Mouse (Mus musculus): Measurements from ENCODE around the gene Mgl2. TPM values are rescaled to one million over a fixed set of nuclear protein-coding genes. Genes with fewer than 3 reads are reported as not detected.
"Not testable (repeated sequence)": the region's sequence is repeated elsewhere in the genome, so short reads cannot be mapped to it uniquely, and the experiment has no call there.

Mgl2 gene
- polyA plus RNA-seq, 1 experiment = 6.8 TPM

GRCm38 (mm10) chr11:70099809-70100208 is 30.3 kb upstream of the Mgl2 start:
- 93% methylated on average over 2 of the region's 2 CpGs for WGBS
- H3K27me3 ChIP-seq (ENCODE audit: control insufficient read depth, insufficient read depth, low read length) = no peaks in the 10 kb centered on the region
- no peak for TF ChIP-seq CTCF (IDR thresholded peaks at IDR 0.05; ENCODE audit: borderline replicate concordance, control insufficient read depth, extremely low read depth, insufficient read depth, low read length, poor library complexity)
- TF ChIP-seq POLR2A (IDR thresholded peaks at IDR 0.05; ENCODE audit: control insufficient read depth, extremely low read depth, insufficient read depth, low read length, poor library complexity) = no peak

GRCm38 (mm10) chr11:70103701-70104315 is 26.3 kb upstream of the Mgl2 start:
- H3K36me3 ChIP-seq (ENCODE audit: control insufficient read depth, insufficient read depth, low read length) = no peaks in the 10 kb centered on the region
- 94% methylated on average over 14 of the region's 14 CpGs for WGBS
- no peak for TF ChIP-seq CTCF (IDR thresholded peaks at IDR 0.05; ENCODE audit: borderline replicate concordance, control insufficient read depth, extremely low read depth, insufficient read depth, low read length, poor library complexity)
- TF ChIP-seq POLR2A (IDR thresholded peaks at IDR 0.05; ENCODE audit: control insufficient read depth, extremely low read depth, insufficient read depth, low read length, poor library complexity) = no peak
- DNase-seq = no peak
- H3K27me3 ChIP-seq (ENCODE audit: control insufficient read depth, insufficient read depth, low read length) = no peaks in the 10 kb centered on the region
- no peak overlapping the region for H3K27ac ChIP-seq (ENCODE audit: control insufficient read depth, insufficient read depth, low read length)
- H3K4me1 ChIP-seq (replicated peaks; ENCODE audit: control insufficient read depth, insufficient read depth, low read length) = no peaks in the 10 kb centered on the region
- H3K4me3 ChIP-seq (ENCODE audit: control insufficient read depth, insufficient read depth, low read length) = no peak overlapping the region

More at GRCm38 (mm10) chr11:70099809-70100208, 30.3 kb upstream of the Mgl2 start:
- Histone ChIP-seq H3K4me1 (replicated peaks; ENCODE audit: control insufficient read depth, insufficient read depth, low read length) (no peaks in the 10 kb centered on the region), H3K27ac (ENCODE audit: control insufficient read depth, insufficient read depth, low read length) (no peak overlapping the region), H3K36me3 (ENCODE audit: control insufficient read depth, insufficient read depth, low read length) (no peaks in the 10 kb centered on the region), H3K4me3 (ENCODE audit: control insufficient read depth, insufficient read depth, low read length) (no peak overlapping the region)
- no peak for DNase-seq

- DNase-seq = no peak
- H3K27ac ChIP-seq (ENCODE audit: control insufficient read depth, insufficient read depth, low read length) = no peak overlapping the region
- TF ChIP-seq POLR2A (IDR thresholded peaks at IDR 0.05; ENCODE audit: control insufficient read depth, extremely low read depth, insufficient read depth, low read length, poor library complexity) = no peak
- WGBS = 95% methylated on average over 8 of the region's 8 CpGs
- H3K4me1 ChIP-seq (replicated peaks; ENCODE audit: control insufficient read depth, insufficient read depth, low read length) = no peaks in the 10 kb centered on the region
- no peaks in the 10 kb centered on the region for H3K36me3 ChIP-seq (ENCODE audit: control insufficient read depth, insufficient read depth, low read length)
- H3K27me3 ChIP-seq (ENCODE audit: control insufficient read depth, insufficient read depth, low read length) = no peaks in the 10 kb centered on the region
- H3K4me3 ChIP-seq (ENCODE audit: control insufficient read depth, insufficient read depth, low read length) = no peak overlapping the region
Measured at GRCm38 (mm10) chr11:70107085-70107484, 23.0 kb upstream of the Mgl2 start.

- peak; percentile 60 for DNase-seq
- TF ChIP-seq POLR2A (IDR thresholded peaks at IDR 0.05; ENCODE audit: control insufficient read depth, extremely low read depth, insufficient read depth, low read length, poor library complexity) (no peak), CTCF (IDR thresholded peaks at IDR 0.05; ENCODE audit: borderline replicate concordance, control insufficient read depth, extremely low read depth, insufficient read depth, low read length, poor library complexity) (no peak)
- Histone ChIP-seq H3K27me3 (ENCODE audit: control insufficient read depth, insufficient read depth, low read length) (no peaks in the 10 kb centered on the region), H3K36me3 (ENCODE audit: control insufficient read depth, insufficient read depth, low read length) (no peaks in the 10 kb centered on the region), H3K4me3 (ENCODE audit: control insufficient read depth, insufficient read depth, low read length) (no peak overlapping the region), H3K4me1 (replicated peaks; ENCODE audit: control insufficient read depth, insufficient read depth, low read length) (no peaks in the 10 kb centered on the region), H3K27ac (ENCODE audit: control insufficient read depth, insufficient read depth, low read length) (no peak overlapping the region)
- WGBS = 47% methylated on average over 3 of the region's 3 CpGs
Measured at GRCm38 (mm10) chr11:70110146-70110545, 20.0 kb upstream of the Mgl2 start.

- no peaks in the 10 kb centered on the region for H3K4me1 ChIP-seq (replicated peaks; ENCODE audit: control insufficient read depth, insufficient read depth, low read length)
- H3K27ac ChIP-seq (ENCODE audit: control insufficient read depth, insufficient read depth, low read length) = no peak overlapping the region
- H3K36me3 ChIP-seq (ENCODE audit: control insufficient read depth, insufficient read depth, low read length) = no peaks in the 10 kb centered on the region
- no peak for DNase-seq
- H3K27me3 ChIP-seq (ENCODE audit: control insufficient read depth, insufficient read depth, low read length) = no peaks in the 10 kb centered on the region
- no peak overlapping the region for H3K4me3 ChIP-seq (ENCODE audit: control insufficient read depth, insufficient read depth, low read length)
- TF ChIP-seq POLR2A (IDR thresholded peaks at IDR 0.05; ENCODE audit: control insufficient read depth, extremely low read depth, insufficient read depth, low read length, poor library complexity) = no peak
- TF ChIP-seq CTCF (IDR thresholded peaks at IDR 0.05; ENCODE audit: borderline replicate concordance, control insufficient read depth, extremely low read depth, insufficient read depth, low read length, poor library complexity) = no peak
- WGBS = 40% methylated on average over 4 of the region's 4 CpGs
Measured at GRCm38 (mm10) chr11:70114562-70114961, 15.6 kb upstream of the Mgl2 start.

GRCm38 (mm10) chr11:70115901-70116300 is 14.2 kb upstream of the Mgl2 start:
- H3K27me3 ChIP-seq (ENCODE audit: control insufficient read depth, insufficient read depth, low read length) = no peaks in the 10 kb centered on the region
- no peaks in the 10 kb centered on the region for H3K36me3 ChIP-seq (ENCODE audit: control insufficient read depth, insufficient read depth, low read length)
- WGBS = 96% methylated on average over 3 of the region's 3 CpGs
- H3K4me1 ChIP-seq (replicated peaks; ENCODE audit: control insufficient read depth, insufficient read depth, low read length) = no peaks in the 10 kb centered on the region
- H3K4me3 ChIP-seq (ENCODE audit: control insufficient read depth, insufficient read depth, low read length) = no peak overlapping the region
- DNase-seq = no peak
- TF ChIP-seq CTCF (IDR thresholded peaks at IDR 0.05; ENCODE audit: borderline replicate concordance, control insufficient read depth, extremely low read depth, insufficient read depth, low read length, poor library complexity) (no peak), POLR2A (IDR thresholded peaks at IDR 0.05; ENCODE audit: control insufficient read depth, extremely low read depth, insufficient read depth, low read length, poor library complexity) (no peak)
- H3K27ac ChIP-seq (ENCODE audit: control insufficient read depth, insufficient read depth, low read length) = no peak overlapping the region

GRCm38 (mm10) chr11:70135001-70135400 is 4.9 kb downstream of the Mgl2 start:
- 93% methylated on average over 3 of the region's 3 CpGs for WGBS

GRCm38 (mm10) chr11:70135925-70136324 is 5.8 kb downstream of the Mgl2 start:
- H3K36me3 ChIP-seq (ENCODE audit: control insufficient read depth, insufficient read depth, low read length); H3K4me3 ChIP-seq (ENCODE audit: control insufficient read depth, insufficient read depth, low read length); H3K27me3 ChIP-seq (ENCODE audit: control insufficient read depth, insufficient read depth, low read length); DNase-seq; H3K4me1 ChIP-seq (replicated peaks; ENCODE audit: control insufficient read depth, insufficient read depth, low read length); H3K27ac ChIP-seq (ENCODE audit: control insufficient read depth, insufficient read depth, low read length): not testable (repeated sequence)
- WGBS = 71% methylated on average over 8 of the region's 8 CpGs

More at GRCm38 (mm10) chr11:70135001-70135400, 4.9 kb downstream of the Mgl2 start:
- H3K36me3 ChIP-seq (ENCODE audit: control insufficient read depth, insufficient read depth, low read length); H3K4me3 ChIP-seq (ENCODE audit: control insufficient read depth, insufficient read depth, low read length); DNase-seq; H3K27me3 ChIP-seq (ENCODE audit: control insufficient read depth, insufficient read depth, low read length); H3K27ac ChIP-seq (ENCODE audit: control insufficient read depth, insufficient read depth, low read length); H3K4me1 ChIP-seq (replicated peaks; ENCODE audit: control insufficient read depth, insufficient read depth, low read length): not testable (repeated sequence)

Measured in thymus, adult 2 months (tissue).